Mouse (Mus musculus): ENCODE data around the gene Tmem125.
"Not testable (repeated sequence)": the region's sequence is repeated elsewhere in the genome, so short reads cannot be mapped to it uniquely, and the experiment has no call there.

DNA sequence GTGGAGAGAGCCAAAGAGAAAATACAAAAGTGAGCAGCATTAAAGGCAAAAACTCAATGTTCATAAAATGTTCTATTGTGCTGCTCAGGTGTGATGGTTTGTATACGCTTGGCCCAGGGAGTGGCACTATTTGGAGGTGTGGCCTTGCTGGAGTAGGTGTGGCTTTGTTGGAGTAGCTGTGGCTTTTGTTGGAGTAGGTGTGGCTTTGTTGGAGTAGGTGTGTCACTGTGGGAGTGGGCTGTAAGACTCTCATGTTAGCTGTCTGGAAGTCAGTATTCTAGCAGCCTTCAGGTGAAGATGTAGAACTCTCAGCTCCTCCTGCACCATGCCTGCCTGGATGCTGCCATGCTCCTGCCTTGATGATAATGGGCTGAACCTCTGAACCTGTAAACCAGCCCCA is 36.7 kb downstream of the Tmem125 start:
- TF ChIP-seq EP300, CTCF (IDR thresholded peaks at IDR 0.05; ENCODE audit: low read depth): not testable (repeated sequence)
